Mouse (Mus musculus): ENCODE results near the gene Mucl1. TPM values are rescaled to one million over a fixed set of nuclear protein-coding genes. Genes with fewer than 3 reads are reported as not detected.
"Not testable (repeated sequence)": the region's sequence is repeated elsewhere in the genome, so short reads cannot be mapped to it uniquely, and the experiment has no call there.

The Mucl1 gene
- not detected in 2 replicates for polyA plus RNA-seq (2014; fragmentation: Nextera tagmentation; extraction: Ambion mirVana)

DNA sequence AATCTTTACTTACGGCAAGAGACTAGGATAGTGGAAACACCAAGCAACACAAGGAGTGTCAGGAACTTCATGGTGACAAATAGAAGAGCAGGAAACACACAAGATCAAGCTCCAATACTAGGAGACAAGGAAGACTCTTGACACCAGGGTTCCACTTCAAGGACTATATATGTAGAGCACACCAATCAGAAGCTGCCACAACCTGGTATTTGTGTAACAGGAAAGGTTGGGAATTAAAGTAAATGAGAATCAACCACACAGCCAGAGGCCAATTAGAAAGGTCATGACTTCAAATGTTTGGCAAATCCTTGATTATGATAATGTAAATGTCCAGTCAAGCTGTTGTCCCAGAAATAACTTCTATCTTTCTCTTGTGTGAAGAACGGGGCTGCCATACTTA lies at the start of gene Mucl1:
Gene Mucl1, minus strand, starts transcription at position 101 of the 400 bp plus-strand sequence.
- ATAC-seq (replicated peaks; ENCODE audit: insufficient number of reproducible peaks, low FRiP score, low TSS enrichment), result no peak

GRCm38 (mm10) chr15:103766836-103767235 lies 11.6 kb upstream of the Mucl1 start:
- not testable (repeated sequence) for H3K9me3 ChIP-seq (replicated peaks; ENCODE audit: control insufficient read depth, low read length); H3K4me2 ChIP-seq; ATAC-seq (replicated peaks; ENCODE audit: insufficient number of reproducible peaks, low FRiP score, low TSS enrichment); H3K27ac ChIP-seq (ENCODE audit: low read depth, low read length); H3K27me3 ChIP-seq (ENCODE audit: control insufficient read depth, insufficient read depth, low read length); H3K36me3 ChIP-seq (ENCODE audit: control insufficient read depth, insufficient read depth, low read length); H3K9ac ChIP-seq (ENCODE audit: low read depth, low read length); H3K4me1 ChIP-seq (ENCODE audit: control insufficient read depth, insufficient read depth, low read length); H3K4me3 ChIP-seq (ENCODE audit: low read depth, low read length)
- WGBS (ENCODE audit: insufficient replicate concordance), result 8% methylated on average over 5 of the region's 5 CpGs

More for the DNA sequence above, at the start of gene Mucl1:
- no peaks in the 10 kb centered on the region for H3K4me1 ChIP-seq (ENCODE audit: control insufficient read depth, insufficient read depth, low read length)
- H3K4me2 ChIP-seq, result no peak within 1 kb of the TSS
- no peaks in the 10 kb centered on the region for H3K27me3 ChIP-seq (ENCODE audit: control insufficient read depth, insufficient read depth, low read length)
- no peaks in the 10 kb centered on the region for H3K9me3 ChIP-seq (replicated peaks; ENCODE audit: control insufficient read depth, low read length)
- no peak within 1 kb of the TSS for H3K27ac ChIP-seq (ENCODE audit: low read depth, low read length)
- no peak within 1 kb of the TSS for H3K9ac ChIP-seq (ENCODE audit: low read depth, low read length)
- no peak within 1 kb of the TSS for H3K4me3 ChIP-seq (ENCODE audit: low read depth, low read length)
- H3K36me3 ChIP-seq (ENCODE audit: control insufficient read depth, insufficient read depth, low read length), result no peaks in the 10 kb centered on the region
- WGBS (ENCODE audit: insufficient replicate concordance), result 81% methylated on average over 2 of the region's 2 CpGs

DNA sequence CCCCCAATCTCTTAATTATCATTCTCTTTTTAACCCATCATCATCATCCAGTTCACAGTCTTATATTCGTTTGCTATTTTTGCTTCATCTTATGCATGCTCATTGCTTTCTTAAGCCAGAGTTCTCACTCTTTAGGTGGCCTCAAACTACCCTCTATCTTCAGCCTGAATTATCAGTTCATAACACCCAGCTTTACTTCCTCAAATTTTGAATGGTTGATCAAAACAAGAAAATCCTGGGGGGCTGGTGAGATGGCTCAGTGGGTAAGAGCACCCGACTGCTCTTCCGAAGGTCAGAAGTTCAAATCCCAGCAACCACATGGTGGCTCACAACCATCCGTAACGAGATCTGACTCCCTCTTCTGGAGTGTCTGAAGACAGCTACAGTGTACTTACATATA lies 38.4 kb downstream of the Mucl1 start:
- H3K4me3 ChIP-seq (ENCODE audit: low read depth, low read length); ATAC-seq (replicated peaks; ENCODE audit: insufficient number of reproducible peaks, low FRiP score, low TSS enrichment); H3K9me3 ChIP-seq (replicated peaks; ENCODE audit: control insufficient read depth, low read length); H3K4me2 ChIP-seq; H3K9ac ChIP-seq (ENCODE audit: low read depth, low read length); H3K4me1 ChIP-seq (ENCODE audit: control insufficient read depth, insufficient read depth, low read length); H3K36me3 ChIP-seq (ENCODE audit: control insufficient read depth, insufficient read depth, low read length); H3K27me3 ChIP-seq (ENCODE audit: control insufficient read depth, insufficient read depth, low read length); H3K27ac ChIP-seq (ENCODE audit: low read depth, low read length): not testable (repeated sequence)
- 75% methylated on average over 3 of the region's 5 CpGs for WGBS (ENCODE audit: insufficient replicate concordance)

Other genes starting within 250 kb of the Mucl1 start
- 82.6 and 82.9 TPM in 2 replicates for gene Ppp1r1a, start 217.5 kb downstream of the Mucl1 start, polyA plus RNA-seq (2014; fragmentation: Nextera tagmentation; extraction: Ambion mirVana)
- gene Glycam1, start 190.4 kb downstream of the Mucl1 start, polyA plus RNA-seq (2014; fragmentation: Nextera tagmentation; extraction: Ambion mirVana), result not detected in 2 replicates
- not detected in 2 replicates for gene Mucl2, start 143.8 kb upstream of the Mucl1 start, polyA plus RNA-seq (2014; fragmentation: Nextera tagmentation; extraction: Ambion mirVana)